Mouse (Mus musculus) small intestine, adult 2 months (tissue): ENCODE results near the gene 1700047I17Rik2. TPM values are rescaled to one million over a fixed set of nuclear protein-coding genes. Genes with fewer than 3 reads are reported as not detected.
"Not testable (repeated sequence)": the region's sequence is repeated elsewhere in the genome, so short reads cannot be mapped to it uniquely, and the experiment has no call there.

ENCODE experiments used
- H3K27ac ChIP-seq: fragments of 200-500 bp; 2 replicates; pipeline ENCODE4 v1.5.1; 2012; ENCODE audit warnings: low read depth, low read length, control low read depth, inconsistent platforms; ENCODE audit not compliant: insufficient read depth
- H3K27me3 ChIP-seq: fragments of 200-500 bp; 2 replicates; pipeline ENCODE4 v1.6.1; 2012; ENCODE audit warnings: mild to moderate bottlenecking, moderate library complexity, low read length, inconsistent platforms; ENCODE audit not compliant: control insufficient read depth, insufficient read depth
- H3K36me3 ChIP-seq: fragments of 200-500 bp; 2 replicates; pipeline ENCODE4 v1.6.1; 2012; ENCODE audit warnings: mild to moderate bottlenecking, low read length, control low read depth, inconsistent platforms; ENCODE audit not compliant: control insufficient read depth, insufficient read depth
- H3K4me1 ChIP-seq: fragments of 200-500 bp; 2 replicates; pipeline ENCODE4 v1.6.1; 2012; ENCODE audit warnings: low read length, inconsistent platforms, mixed read lengths; ENCODE audit not compliant: control insufficient read depth, insufficient read depth, insufficient read length
- H3K4me3 ChIP-seq: fragments of 200-500 bp; 2 replicates; pipeline ENCODE4 v1.5.1; 2012; ENCODE audit warnings: low read depth, mild to moderate bottlenecking, control low read depth, inconsistent platforms, low read length, moderate library complexity
- WGBS: fragments of 180-500 bp; shearing (Covaris S2); methylation state at CpG from one replicate; pipeline ENCODE4 v1.1.7; 2018; 5-methylcytosine and 5-hydroxymethylcytosine counted together
- polyA plus RNA-seq: library from polyadenylated mRNA; depleted of rRNA; stranded (reverse); fragments of >200 nt; gene quantifications from 2 replicates; pipeline ENCODE4 v1.2.3, GENCODE M21; 2012; rRNA removed

Gene 1700047I17Rik2
- polyA plus RNA-seq, 1 experiment: not detected

- WGBS: no CpG with 5 or more reads among the region's 8 CpGs
- H3K27ac ChIP-seq, H3K4me1 ChIP-seq, H3K4me3 ChIP-seq, H3K27me3 ChIP-seq: not testable (repeated sequence)
- H3K36me3 ChIP-seq: peaks cover 14% of the 10 kb centered on the region
Observed at GRCm38 (mm10) chr12:55261950-55262349, 62.6 kb downstream of the 1700047I17Rik2 start.

GRCm38 (mm10) chr12:55263385-55263784, 64.0 kb downstream of the 1700047I17Rik2 start:
- H3K4me3 ChIP-seq, H3K27me3 ChIP-seq, H3K27ac ChIP-seq, H3K4me1 ChIP-seq: not testable (repeated sequence)
- peaks cover 14% of the 10 kb centered on the region for H3K36me3 ChIP-seq
- no CpG with 5 or more reads among the region's 5 CpGs for WGBS

Other genes starting within 250 kb of the 1700047I17Rik2 start
- gene Gm20403, start 213.1 kb upstream of the 1700047I17Rik2 start, polyA plus RNA-seq: not detected in 2 replicates
- 1.0 and 3.1 TPM in 2 replicates for gene Baz1a, start 185.2 kb upstream of the 1700047I17Rik2 start, polyA plus RNA-seq
- 1.4 and 1.7 TPM in 2 replicates for gene 2700097O09Rik, start 119.5 kb upstream of the 1700047I17Rik2 start, polyA plus RNA-seq
- 2.5 and 6.4 TPM in 2 replicates for gene Srp54a, start 119.3 kb upstream of the 1700047I17Rik2 start, polyA plus RNA-seq
- 1.5 and 4.0 TPM in 2 replicates for gene Fam177a, start 75.1 kb upstream of the 1700047I17Rik2 start, polyA plus RNA-seq
- 3.6 and 9.7 TPM in 2 replicates for gene Srp54b, start 44.5 kb upstream of the 1700047I17Rik2 start, polyA plus RNA-seq
- 1.3 and 1.6 TPM in 2 replicates for gene Srp54c, start 30.6 kb downstream of the 1700047I17Rik2 start, polyA plus RNA-seq
- 3.9 and 5.6 TPM in 2 replicates for gene 1110008L16Rik, start 100.0 kb downstream of the 1700047I17Rik2 start, polyA plus RNA-seq
- 0.33 and 0.62 TPM in 2 replicates for gene Ppp2r3c, start 103.4 kb downstream of the 1700047I17Rik2 start, polyA plus RNA-seq
- 13.8 and 17.3 TPM in 2 replicates for gene Psma6, start 184.6 kb downstream of the 1700047I17Rik2 start, polyA plus RNA-seq